Mouse (Mus musculus) bone marrow, adult 2 months (tissue): Measurements from ENCODE around the gene Gm28043. TPM values are rescaled to one million over a fixed set of nuclear protein-coding genes. Genes with fewer than 3 reads are reported as not detected.
"Not testable (repeated sequence)": the region's sequence is repeated elsewhere in the genome, so short reads cannot be mapped to it uniquely, and the experiment has no call there.

ENCODE experiments used
- H3K27ac ChIP-seq: fragments of 200-500 bp; 2 replicates; pipeline ENCODE4 v1.5.1; 2012; ENCODE audit warnings: low read depth, mild to moderate bottlenecking, control low read depth, inconsistent platforms, low read length; ENCODE audit not compliant: control insufficient read depth, poor library complexity, insufficient read depth
- H3K4me1 ChIP-seq: fragments of 200-500 bp; 2 replicates; pipeline ENCODE4 v1.6.1; 2011; ENCODE audit warnings: low read length; ENCODE audit not compliant: control insufficient read depth, insufficient read depth
- H3K4me3 ChIP-seq: fragments of 200-500 bp; replicated peaks from 2 replicates; pipeline ENCODE3; 2011; ENCODE audit warnings: mild to moderate bottlenecking, low read depth, low read length, control low read depth; ENCODE audit not compliant: control insufficient read depth
- CTCF ChIP-seq: fragments of 200-500 bp; IDR thresholded peaks from 2 replicates; pipeline ENCODE4 v1.5.1; 2011; ENCODE audit warnings: low read length, control low read depth; ENCODE audit not compliant: control insufficient read depth, insufficient read depth
- POLR2A ChIP-seq: fragments of 200-500 bp; IDR thresholded peaks from 2 replicates; pipeline ENCODE4 v1.6.1; 2011; ENCODE audit warnings: low read depth, mild to moderate bottlenecking, control low read depth, low read length, borderline replicate concordance; ENCODE audit not compliant: control insufficient read depth
- WGBS: fragments of 180-500 bp; shearing (Covaris S2); methylation state at CpG from one replicate; pipeline ENCODE4 v1.1.7; 2018; 5-methylcytosine and 5-hydroxymethylcytosine counted together
- polyA plus RNA-seq: library from polyadenylated mRNA; stranded (reverse); fragments of >200 nt; gene quantifications from 2 replicates; pipeline ENCODE4 v1.2.4, GENCODE M21; 2011; ENCODE audit warnings: low replicate concordance; ENCODE audit not compliant: missing spikeins, insufficient read depth, insufficient read length

Gene Gm28043
- polyA plus RNA-seq, 1 experiment: 6.4 TPM

DNA sequence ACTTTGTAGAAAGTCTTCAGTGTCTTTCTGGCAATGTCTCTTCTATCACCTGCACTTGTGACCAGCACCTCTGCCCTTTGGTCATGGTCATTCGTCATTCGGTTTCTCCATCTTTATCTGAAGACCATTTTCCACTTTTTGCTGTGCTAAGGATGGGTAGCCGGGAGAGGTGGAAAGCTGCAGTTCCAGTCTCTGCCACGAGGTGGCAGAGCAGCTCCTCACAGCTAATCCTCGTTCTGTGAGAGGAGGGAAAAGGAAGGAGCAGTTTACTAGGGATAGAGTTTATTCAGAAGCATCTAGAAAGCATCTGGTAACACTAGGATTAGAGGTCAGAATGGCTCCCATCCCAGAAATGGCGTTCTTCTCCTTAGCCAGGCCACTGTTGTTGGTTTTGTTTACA lies 11.4 kb upstream of the Gm28043 start:
- WGBS: 28% methylated on average over 6 of the region's 6 CpGs
- no peaks in the 10 kb centered on the region for H3K4me1 ChIP-seq
- H3K4me3 ChIP-seq: no peak overlapping the region
- TF ChIP-seq CTCF (peak; percentile 92), POLR2A (no peak)
- no peak overlapping the region for H3K27ac ChIP-seq

DNA sequence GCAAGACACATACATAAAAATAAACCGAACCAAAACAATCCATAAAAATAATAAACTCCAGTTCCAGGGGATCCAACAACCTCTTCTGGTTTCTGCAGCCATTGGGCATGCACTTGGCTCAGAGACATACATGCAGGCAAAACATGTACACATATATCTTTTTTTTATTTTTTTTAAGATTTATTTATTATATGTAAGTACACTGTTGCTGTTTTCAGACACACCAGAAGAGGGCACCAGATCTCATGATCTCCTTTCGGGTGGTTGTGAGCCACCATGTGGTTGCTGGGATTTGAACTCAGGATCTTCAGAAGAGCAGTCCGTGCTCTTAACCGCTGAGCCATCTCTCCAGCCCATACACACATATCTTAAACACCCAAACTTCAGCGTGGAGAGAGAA lies 1.2 kb upstream of the Gm28043 start:
- H3K4me1 ChIP-seq, H3K27ac ChIP-seq, H3K4me3 ChIP-seq: not testable (repeated sequence)
- WGBS: 81% methylated on average over 5 of the region's 5 CpGs

DNA sequence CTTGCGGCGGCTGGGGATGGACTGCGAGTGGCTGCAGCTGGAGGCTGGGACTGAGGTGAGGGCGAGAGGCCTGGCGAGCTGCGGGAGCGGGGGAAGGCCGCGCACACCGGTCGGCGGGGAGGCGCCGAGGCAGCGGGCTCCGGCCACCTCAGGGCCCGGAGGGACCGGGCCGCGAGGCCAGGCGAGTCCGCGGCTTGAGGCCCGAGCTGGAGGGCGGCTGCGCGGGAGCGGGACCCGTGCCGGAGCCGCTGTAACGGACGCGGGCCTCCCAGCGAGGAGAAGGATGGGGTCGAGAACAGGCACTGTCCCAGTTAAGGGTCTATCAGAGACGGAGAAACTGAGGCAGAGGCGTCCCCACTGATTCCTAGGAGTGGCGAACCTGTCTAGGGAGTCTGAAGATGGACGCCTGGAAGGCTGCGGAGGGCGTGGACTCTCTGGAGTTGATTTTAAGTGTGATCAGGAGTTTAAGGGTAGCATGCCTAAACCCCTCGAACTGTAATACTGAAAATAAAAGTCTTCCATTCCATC lies 412 bp downstream of the Gm28043 start:
- TF ChIP-seq POLR2A: no peak
- 0% methylated on average over 43 of the region's 43 CpGs for WGBS
- Histone ChIP-seq H3K4me1 (no peaks in the 10 kb centered on the region; the same call in 1 of the 2 replicates), H3K27ac (peak overlapping the region; percentile 95), H3K4me3 (peak overlapping the region; percentile 97)

DNA sequence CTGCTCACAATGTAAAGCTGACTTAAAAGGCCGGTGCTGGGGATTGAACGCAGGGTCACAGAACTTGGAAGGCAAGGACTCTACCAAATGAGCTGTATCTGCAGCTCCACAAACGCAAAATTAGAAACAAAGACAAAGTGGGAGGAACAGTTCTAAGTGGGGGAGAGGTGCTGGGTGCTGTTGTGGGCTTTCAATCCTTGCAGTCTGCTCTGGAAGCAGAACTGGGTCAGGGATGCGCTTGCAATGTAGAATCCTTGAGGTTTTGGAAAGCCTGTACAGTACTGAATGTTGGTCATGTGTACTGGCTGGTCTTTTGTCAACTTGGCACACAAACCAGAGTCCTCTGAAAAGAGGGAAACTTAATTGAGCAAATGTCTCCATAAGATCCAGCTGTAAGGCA lies 940 bp downstream of the Gm28043 start:
- no peak overlapping the region for H3K27ac ChIP-seq
- WGBS: 13% methylated on average over 4 of the region's 4 CpGs
- H3K4me1 ChIP-seq: no peaks in the 10 kb centered on the region; the same call in 1 of the 2 replicates
- peak overlapping the region; percentile 97 for H3K4me3 ChIP-seq
- TF ChIP-seq POLR2A (no peak), CTCF (no peak)

DNA sequence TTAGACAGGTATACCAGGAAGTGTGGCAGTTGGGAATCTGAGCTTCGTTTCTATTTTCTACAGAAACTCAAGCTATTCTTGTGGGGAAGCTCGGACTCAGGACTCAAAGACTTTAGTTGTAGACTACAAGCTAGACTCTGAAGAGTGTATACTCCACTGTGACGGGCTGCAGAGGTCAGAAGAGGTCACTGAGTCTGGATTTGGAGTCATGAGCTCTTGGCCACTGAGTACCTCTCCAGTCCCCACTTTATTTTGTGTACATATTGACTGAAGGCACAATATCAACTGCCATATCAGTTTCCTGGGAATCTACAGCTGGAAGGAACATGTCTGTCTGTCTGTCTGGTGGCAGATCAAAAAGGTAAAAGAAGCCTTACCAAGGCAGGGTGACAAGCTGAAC lies 4.6 kb downstream of the Gm28043 start:
- 57% methylated on average over 3 of the region's 3 CpGs for WGBS
- Histone ChIP-seq H3K4me3 (no peak overlapping the region), H3K4me1 (no peaks in the 10 kb centered on the region; the same call in 1 of the 2 replicates), H3K27ac (no peak overlapping the region)
- TF ChIP-seq POLR2A (no peak), CTCF (no peak)

DNA sequence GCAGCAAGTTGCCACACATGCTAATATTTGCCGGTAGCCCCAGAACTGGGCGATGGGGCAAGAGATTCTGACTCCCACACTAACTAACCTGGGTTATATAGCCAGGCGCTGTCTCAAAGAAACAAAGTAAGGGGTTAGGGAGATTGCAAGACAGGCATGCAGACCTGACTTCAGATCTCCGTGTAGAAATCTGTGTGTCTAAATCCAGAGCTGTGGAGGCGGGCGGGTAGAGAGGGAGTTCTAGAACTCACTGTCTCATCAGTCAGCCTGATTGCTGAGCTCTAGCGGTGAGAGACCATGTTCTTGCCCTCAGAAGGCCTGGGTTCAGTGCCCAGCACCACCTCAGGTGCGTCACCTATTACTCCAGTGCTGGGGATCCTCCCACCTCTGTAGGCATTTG lies 8.8 kb downstream of the Gm28043 start:
- Histone ChIP-seq H3K4me3 (no peak overlapping the region), H3K27ac (no peak overlapping the region), H3K4me1 (no peaks in the 10 kb centered on the region)
- 93% methylated on average over 8 of the region's 8 CpGs for WGBS
- no peak for TF ChIP-seq CTCF
- TF ChIP-seq POLR2A: no peak

DNA sequence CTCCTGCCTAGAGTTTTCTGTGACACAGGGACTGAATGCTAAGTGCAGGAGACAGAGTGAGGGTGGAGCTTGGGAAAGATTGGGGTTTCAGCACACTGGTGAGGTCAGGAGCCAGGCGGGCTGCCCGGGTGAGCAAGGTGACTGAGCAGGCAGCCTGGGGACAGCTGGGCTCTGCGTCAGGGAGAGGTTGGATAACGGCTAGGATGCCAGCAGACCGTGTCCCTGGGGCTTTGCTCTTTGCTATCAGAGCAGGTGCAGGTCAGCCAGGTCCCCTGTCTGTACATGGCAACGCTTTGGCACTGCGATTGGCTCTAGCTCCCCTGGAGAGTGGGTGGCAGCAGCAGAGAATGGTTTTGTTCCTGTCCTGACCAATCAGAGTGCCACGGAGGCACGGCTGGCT lies 12.6 kb downstream of the Gm28043 start:
- H3K27ac ChIP-seq: no peak overlapping the region
- no peak overlapping the region for H3K4me3 ChIP-seq
- TF ChIP-seq CTCF: no peak
- no peak for TF ChIP-seq POLR2A
- H3K4me1 ChIP-seq: no peaks in the 10 kb centered on the region
- 89% methylated on average over 9 of the region's 9 CpGs for WGBS

DNA sequence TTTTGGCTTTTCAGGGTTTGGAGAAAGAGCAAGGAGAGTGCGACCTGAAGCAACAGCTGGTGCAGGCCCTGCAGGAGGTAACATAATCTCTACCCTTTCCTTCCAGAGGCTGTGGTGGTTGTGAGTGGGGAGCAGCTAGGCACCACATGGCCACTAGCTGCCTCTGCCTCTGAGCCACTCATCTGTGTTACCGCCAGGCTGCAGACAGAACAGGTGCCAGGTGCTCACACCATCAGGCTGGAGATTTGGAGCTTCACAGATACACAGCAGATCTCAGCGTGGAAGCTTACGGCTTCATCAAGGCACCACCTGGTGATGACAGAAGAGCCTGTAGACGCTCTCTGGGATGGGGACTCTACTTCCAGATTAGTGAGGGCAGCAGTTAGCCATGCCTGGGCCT lies 14.3 kb downstream of the Gm28043 start:
- WGBS: 86% methylated on average over 5 of the region's 5 CpGs
- H3K4me1 ChIP-seq: no peaks in the 10 kb centered on the region
- H3K27ac ChIP-seq: no peak overlapping the region
- TF ChIP-seq CTCF (no peak), POLR2A (no peak)
- H3K4me3 ChIP-seq: no peak overlapping the region

DNA sequence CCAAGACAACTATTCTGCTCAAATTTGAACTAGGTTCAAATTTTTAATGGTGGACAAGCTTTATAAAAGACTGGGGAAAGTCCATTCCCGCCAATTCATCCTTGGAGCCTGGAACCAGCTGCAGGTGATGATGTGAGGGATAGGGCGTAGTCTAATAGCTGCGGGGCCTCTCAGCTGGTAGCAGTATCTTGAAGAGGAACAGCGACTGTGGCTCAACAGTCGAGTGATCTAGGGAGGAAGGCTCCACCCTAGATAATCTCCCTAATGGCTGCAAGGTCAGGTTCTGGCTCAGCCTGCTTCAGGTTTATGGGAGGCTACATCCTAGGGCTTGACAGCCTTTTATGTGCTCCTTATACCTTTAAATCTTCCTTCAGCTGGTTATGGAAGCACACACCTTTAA lies 14.9 kb downstream of the Gm28043 start:
- Histone ChIP-seq H3K4me1 (no peaks in the 10 kb centered on the region), H3K4me3 (no peak overlapping the region), H3K27ac (no peak overlapping the region)
- TF ChIP-seq POLR2A (no peak), CTCF (no peak)
- WGBS: 47% methylated on average over 5 of the region's 5 CpGs

DNA sequence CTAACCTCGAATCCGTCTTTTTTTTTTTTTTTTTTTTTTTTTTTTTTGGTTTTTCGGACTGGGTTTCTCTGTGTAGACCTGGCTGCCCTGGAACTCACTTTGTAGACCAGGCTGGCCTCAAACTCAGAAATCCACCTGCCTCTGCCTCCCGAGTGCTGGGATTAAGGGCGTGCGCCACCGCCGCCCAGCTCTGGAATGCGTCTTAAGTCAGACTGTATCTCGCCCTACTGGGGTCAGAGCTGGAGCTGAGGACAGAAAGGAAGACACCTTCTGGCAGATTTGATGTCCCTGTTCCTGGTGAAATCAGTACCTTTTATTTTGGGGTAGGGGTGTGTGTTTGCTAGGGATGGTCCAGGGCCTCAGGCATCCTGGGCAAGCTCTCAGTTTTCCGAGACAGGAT lies 17.6 kb downstream of the Gm28043 start:
- H3K27ac ChIP-seq: no peak overlapping the region

More for the DNA sequence above, 17.6 kb downstream of the Gm28043 start:
- H3K4me1 ChIP-seq: peaks cover 3% of the 10 kb centered on the region; the same call in 1 of the 2 replicates
- H3K4me3 ChIP-seq: no peak overlapping the region
- TF ChIP-seq CTCF (no peak), POLR2A (no peak)
- WGBS: 93% methylated on average over 11 of the region's 11 CpGs
